Mouse (Mus musculus) c-Kit-positive CD71-positive TER-119-positive erythroid progenitor cells, embryonic 14.5 days (primary cell): ENCODE results near the gene Fxr1.
"Not testable (repeated sequence)": the region's sequence is repeated elsewhere in the genome, so short reads cannot be mapped to it uniquely, and the experiment has no call there.

Experiments used
- DNase-seq: peaks from one replicate; pipeline ENCODE4 v3.0.0-alpha.2; 2013; ENCODE audit warnings: low spot score

Fxr1 gene

DNA sequence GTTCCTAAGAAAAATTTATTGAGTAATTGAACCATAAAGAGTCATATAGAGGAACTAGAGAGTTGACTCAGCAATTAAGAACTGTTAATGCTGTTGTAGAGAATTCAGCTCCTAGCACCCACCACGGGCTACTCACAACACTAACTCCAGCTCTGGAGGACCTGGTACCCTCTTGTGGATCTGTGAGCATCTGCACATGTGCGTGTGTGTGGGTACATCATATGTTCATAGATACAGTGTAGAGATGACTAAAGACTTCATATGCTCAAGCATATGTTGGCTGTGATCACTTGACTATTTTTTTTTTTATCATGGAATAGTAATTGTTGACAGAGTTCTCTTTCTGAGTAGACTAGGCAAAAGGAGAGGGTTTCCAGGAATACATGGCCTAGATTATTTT is 42.6 kb downstream of the Fxr1 start:
- DNase-seq, result no peak

GRCm38 (mm10) chr3:34068943-34069342 is 49.2 kb downstream of the Fxr1 start:
- not testable (repeated sequence) for DNase-seq

GRCm38 (mm10) chr3:34072726-34073125 is 53.0 kb downstream of the Fxr1 start:
- DNase-seq, result no peak

DNA sequence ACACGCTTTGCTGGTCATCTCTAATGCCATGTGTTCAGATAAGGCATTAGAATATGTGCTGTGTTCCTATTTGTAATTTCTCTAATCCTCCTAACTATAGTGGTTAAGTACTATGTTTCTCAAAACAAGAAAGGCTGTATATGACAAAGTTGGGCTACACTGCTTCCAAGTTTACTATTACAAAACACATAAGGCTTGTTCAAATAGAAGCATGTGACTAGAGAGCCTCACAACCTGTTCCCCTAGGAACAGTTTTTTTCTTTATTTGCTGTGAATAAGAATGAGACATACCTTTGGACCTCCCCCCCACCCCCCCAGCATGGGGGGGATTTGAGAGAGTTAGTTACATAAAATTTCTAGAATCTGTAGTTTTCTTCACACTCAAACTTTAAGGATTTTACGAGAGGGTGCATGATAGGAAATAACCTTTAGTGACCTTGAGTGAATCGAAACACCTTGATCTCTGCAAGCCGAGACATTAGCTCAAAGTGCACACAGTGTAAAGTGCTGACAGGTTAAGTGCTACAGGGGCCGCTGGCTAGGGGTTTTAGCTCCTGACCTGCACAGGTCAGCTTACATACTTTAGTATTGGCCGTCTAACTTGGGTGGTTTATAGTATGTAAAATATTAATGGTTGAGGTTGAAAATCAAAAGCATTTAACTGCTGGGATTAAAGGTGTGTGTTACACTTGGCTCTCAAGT is 56.5 kb downstream of the Fxr1 start:
- no peak for DNase-seq

DNA sequence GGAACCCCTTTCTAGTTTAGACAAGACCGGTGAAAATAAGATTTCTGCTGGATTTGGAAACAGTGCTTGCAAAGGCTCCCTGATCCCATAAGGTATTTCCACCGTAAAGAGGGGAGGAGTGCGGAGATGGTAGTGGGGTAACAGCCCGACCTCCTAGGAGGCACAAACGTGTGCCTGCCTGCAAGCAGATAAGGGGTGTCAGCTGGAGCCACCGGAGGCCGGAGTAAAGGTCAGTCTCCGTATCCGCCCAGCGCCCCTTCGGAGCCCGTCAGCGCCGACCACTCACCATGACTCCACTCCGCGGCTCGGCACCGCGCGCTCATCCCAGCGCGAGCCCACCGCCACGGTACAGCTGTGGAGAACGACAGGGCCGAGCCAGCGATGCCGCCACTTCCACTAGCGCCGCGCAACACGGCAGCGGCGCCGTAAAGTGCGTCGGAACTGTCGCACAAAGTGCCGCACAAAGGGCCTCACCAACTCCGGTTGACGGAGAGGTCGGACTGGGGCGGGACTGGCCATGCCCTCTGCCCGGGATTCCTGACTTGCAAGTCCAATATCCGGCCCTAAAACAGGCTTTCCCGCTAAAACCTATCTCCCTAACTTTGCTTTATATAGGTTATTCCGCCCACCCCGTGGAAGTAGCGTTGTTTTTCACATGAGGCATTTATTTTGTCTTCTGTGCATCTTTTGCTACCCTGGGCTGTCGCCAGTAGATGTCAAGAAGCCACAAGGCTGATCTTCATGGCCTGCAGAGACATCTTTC is 61.3 kb downstream of the Fxr1 start, which contains the start of gene Dnajc19:
Dnajc19 (minus strand) TSS at position 422 of the 763 bp plus-strand sequence.
- peak; percentile 87 for DNase-seq

DNA sequence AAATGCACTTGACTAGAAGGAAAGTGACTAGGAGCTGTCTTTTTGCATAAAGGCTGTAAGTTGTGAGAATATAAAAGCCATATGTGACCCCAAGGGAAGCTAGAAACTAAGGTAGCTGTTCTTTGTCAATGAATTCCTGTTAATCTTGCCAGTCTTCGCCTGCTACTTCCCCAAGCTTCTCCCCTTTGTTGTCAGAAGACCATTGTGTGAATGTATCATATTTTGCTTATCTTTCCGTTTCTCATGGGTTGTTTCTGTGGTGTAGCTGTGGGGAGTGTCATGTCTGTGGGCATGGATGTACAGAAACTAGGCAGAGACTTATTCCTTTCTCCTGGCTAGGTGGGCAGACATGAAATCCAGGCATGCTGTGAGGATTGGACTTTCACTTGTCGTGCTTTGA is 62.2 kb downstream of the Fxr1 start:
- peak; percentile 6 for DNase-seq

- peak; percentile 14 for DNase-seq
Observed at GRCm38 (mm10) chr3:34083655-34084054, 63.9 kb downstream of the Fxr1 start.

DNA sequence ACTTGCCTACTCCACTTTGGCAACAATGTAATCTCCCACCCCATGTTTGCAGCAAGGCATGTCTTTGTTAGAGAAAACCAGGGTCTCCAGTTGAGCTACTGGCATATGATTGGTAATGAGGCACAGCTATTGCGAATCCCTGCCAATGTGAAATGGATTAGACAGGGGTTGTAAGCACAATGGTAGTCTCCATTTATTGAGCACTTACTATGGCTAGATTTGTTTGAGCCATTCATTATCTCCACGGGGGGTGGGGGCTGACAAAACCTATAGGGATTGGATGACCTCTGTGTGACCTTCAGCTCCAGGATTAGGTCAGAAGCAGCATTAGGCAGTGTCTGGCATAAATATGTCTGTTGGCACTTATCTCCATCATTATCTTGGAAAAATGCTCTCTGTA is 83.1 kb downstream of the Fxr1 start:
- no peak for DNase-seq

- no peak for DNase-seq
Observed at GRCm38 (mm10) chr3:34103902-34104672, 84.3 kb downstream of the Fxr1 start.

- no peak for DNase-seq
Observed at GRCm38 (mm10) chr3:34106421-34106820, 86.7 kb downstream of the Fxr1 start.

DNA sequence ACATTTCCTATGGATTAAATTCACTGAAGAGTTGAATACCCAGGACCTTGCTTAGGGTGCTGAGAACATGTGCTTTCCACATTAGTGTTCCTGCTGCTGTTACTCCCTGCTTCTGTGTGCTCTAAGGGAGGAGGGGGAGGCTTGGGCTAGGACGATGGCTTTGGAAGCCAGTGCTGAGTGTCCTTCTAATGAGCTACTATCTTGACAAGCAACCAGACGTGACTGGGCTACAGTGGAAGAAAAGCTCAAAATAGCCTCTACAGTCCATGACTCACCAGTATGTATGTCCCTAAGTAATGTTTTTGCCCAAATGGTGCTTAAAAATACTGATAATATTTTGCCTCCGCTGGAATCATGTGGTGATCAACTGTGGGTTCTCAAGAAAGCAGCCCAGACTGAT is 87.9 kb downstream of the Fxr1 start:
- no peak for DNase-seq

DNA sequence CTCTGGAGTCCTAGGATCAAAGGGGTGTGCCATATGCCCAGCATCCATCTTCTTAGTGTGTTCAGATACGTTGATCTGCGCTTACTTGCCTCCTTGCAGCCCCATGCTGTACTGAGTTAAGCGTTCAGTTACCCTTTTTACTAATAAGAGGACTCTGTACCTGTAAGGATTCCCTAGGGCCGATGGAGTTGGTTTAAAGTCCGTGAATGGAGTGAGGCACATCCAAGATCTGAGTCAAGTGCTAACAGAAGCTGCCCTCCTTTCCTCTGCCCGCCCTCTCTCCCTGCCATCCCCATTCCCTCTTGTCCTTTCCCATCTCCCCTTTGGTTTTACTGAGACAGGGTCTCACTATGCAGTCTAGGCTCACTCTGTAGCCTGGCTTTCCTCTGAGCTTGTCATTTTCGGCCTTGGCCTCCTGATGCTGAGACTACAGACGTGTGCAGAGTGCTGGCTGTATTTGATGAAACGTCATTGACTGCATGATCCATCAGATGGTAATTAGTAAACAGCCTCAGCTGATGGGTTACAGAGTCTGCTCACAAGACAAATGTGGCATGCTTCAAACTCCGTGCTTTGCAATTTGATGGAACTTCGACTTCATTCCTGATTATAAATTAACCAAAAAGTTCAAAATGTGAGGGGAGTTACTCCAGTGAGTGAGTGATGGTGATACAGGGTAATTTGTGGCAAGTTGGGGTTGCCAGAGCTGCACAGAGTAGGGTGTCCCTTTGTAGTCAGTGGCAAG is 92.4 kb downstream of the Fxr1 start:
- DNase-seq, result no peak

DNA sequence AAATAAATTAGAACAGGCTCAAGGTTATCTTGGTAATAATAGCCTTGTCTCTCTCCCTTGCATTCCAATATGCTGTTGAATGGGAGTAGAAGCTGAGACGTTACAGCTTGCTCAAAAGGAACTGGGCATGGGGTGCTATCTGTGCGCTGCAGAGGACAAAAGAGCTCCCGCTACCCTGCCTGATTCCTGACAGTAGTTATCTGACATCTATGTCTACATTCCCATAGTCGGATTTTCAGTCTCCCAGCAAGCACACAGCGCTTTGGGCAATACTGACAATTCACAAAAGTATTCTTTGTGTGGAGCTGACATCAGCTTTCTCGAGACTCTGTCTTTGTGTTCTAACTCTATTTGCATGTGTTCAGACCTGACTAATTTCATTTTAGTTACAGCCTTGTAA is 96.1 kb downstream of the Fxr1 start:
- DNase-seq, result no peak

DNA sequence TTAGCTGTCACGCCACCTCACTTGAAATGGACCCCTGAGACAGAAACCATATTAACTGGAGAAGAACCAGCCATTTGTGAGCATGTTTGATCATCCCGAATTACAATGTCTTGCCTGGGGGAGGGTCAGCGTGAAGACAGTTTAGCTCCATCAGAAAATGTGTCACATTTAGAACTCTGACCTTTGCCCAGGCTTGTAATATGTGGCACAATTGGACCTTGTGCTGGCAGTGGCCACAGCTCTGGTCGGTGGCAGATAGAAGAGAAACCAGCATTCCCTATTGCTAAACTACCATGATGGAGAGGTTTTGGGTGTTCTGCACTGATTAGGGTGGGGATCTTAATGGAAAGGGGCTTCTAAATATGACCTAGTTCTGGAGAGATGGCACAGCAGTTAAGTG is 100.1 kb downstream of the Fxr1 start:
- no peak for DNase-seq
